Mouse (Mus musculus): ENCODE results near the gene Cdpf1.

DNA sequence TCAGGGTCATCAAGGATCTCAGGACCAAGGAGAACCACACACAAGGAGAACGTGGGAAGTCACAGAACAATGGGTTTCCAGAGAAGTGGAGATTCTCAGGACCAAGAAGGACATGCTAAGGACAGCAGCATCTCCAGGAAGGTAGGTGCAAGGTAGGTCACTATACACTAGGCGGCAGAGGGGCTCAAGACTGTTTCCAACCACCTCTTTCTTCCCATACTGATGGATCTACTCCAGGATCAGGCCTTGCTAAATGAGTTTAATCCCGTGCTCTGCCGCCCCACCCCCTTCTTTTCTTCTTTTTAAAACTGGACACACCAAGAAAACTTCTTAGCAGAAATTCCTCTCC lies 10.5 kb upstream of the Cdpf1 start:
- no peak for TF ChIP-seq CTCF (conservative IDR thresholded peaks at IDR 0.05 in 1 of 2, IDR thresholded peaks at IDR 0.05 in 1 of 2; ENCODE audit: low read depth in 2 of 2, low read length in 2 of 2)
- TF ChIP-seq POLR2AphosphoS2 (IDR thresholded peaks at IDR 0.05; ENCODE audit: low read depth, low read length) = no peak
- TF ChIP-seq HCFC1 (IDR thresholded peaks at IDR 0.05; ENCODE audit: low read depth, low read length) = no peak
- no peak for TF ChIP-seq POLR2A (IDR thresholded peaks at IDR 0.05; ENCODE audit: low read depth, low read length)
- no peak for TF ChIP-seq EP300 (IDR thresholded peaks at IDR 0.05; ENCODE audit: low read length)
- TF ChIP-seq ZNF384 (IDR thresholded peaks at IDR 0.05; ENCODE audit: low read depth, low read length) = no peak

Measured in CH12.LX (cell line).